Mouse (Mus musculus) left cerebral cortex, adult 2 months (tissue): Measurements from ENCODE around the gene Ifnar1. TPM values are rescaled to one million over a fixed set of nuclear protein-coding genes. Genes with fewer than 3 reads are reported as not detected.
A peak's percentile ranks its signal among the peaks of the same experiment; 100 is the strongest.

ENCODE experiments used
- DNase-seq, 2 experiments: peaks; one replicate each; pipeline ENCODE4 v3.0.0; 2021 to 2022; ENCODE audit warnings: low spot score in 2 of 2, mixed read lengths in 1 of 2; ENCODE audit errors: extremely low spot score in 1 of 2
- H3K27ac ChIP-seq: fragments of 200-600 bp; 2 replicates; pipeline ENCODE4 v1.8.1; 2022
- H3K4me3 ChIP-seq: fragments of 200-600 bp; 2 replicates; pipeline ENCODE4 v1.8.1; 2022
- CTCF ChIP-seq: fragments of 200-600 bp; IDR thresholded peaks from 2 replicates; pipeline ENCODE4 v1.8.1; 2022; ENCODE audit warnings: antibody characterized with exemption, mild to moderate bottlenecking, moderate library complexity
- intact Hi-C: fragments of 180-260 bp; cut with DNase I; formaldehyde crosslinking; loops from one replicate; pipeline ENCODE4 v1.15.1; 2025
- total RNA-seq, 2 experiments: library from RNA; stranded (reverse); gene quantifications; 2 replicates each; pipeline ENCODE4 v1.2.3; 2021

The Ifnar1 gene
- total RNA-seq, 2 experiments from 2014 or later = 45.2 TPM

DNA sequence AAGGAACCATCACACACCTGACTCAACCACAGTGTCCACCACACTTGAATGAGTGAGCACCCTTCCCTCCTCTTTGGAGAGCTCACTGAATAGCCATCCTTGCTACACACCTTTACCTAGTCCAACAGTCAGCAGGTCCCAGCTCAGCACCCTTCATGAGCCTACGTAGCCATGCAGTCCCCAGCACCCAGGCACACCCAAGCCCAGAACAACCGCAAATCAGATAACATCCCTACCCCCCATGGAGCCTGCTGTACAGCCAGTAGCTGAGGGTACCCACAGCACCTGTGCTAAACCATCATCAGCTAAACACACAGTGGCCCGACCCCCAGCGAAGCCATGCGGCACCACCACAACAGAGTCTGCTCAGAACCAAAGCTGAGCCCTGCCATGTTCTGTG lies 37.0 kb upstream of the Ifnar1 start:
- no peak overlapping the region for H3K4me3 ChIP-seq
- DNase-seq = no peak
- intact Hi-C loops = no loop called here
- H3K27ac ChIP-seq = no peak overlapping the region
- TF ChIP-seq CTCF = no peak

DNA sequence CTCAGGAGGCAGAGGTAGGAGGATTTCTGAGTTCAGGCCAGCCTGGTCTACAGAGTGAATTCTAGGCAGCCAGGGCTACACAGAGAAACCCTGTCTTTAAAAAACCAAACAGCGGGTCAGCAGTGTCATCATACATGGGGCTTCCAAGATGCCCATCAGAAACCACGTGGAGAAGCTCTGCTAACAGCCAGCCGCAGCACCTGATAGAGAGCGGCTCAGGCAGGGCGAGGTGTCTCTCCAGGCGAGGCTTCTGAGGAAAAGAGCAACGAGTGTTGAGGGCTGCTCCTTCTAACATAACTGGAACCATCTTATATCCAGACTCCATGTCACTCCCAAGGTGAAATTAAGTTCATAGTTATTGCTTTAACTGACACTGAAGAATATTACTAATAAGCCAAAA lies 36.1 kb upstream of the Ifnar1 start:
- TF ChIP-seq CTCF = no peak
- Histone ChIP-seq H3K27ac (no peak overlapping the region), H3K4me3 (no peak overlapping the region)
- intact Hi-C loops = no loop called here
- no peak for DNase-seq

DNA sequence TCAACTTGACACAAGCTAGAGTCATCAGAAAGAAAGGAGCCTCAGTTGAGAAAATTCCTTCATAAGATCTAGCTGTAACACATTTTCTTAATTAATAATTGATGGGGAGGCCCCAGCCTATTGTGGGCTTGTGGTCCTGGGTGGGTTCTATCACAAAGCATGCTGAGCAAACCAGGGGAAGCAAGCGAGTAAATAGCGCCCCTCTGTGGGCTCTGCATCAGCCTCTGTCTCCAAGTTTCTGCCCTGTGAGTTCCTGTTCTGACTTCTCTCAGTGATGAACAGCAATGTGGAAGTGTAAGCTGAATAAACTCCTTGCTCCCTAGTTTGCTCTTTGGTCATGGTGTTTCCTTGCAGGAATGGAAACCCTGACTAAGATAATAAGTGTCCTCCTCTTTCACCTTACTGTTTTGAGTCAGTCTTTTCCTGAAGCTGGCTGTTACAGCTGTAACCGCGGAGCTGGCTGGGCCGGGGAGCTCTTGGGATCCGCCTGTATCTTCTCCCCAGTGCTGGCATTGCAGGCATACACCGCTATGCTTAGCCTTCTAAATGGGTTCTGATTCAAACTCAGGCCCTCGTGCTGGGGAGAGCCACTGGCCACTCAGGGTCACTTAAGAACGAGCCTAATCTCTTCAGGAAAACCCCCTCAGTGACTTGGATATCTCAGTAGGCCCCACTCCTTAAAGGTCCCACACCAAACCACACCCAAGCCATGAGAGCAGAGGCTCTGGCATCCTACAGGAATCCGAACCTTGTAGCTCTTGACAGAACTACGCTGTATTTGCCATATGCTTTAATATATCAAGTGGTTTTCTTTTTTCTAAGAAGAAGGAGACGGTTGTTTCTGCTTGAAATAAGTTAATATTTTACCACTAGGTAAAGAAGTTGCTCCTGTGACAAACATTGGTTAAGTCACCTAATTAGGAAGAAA lies 34.6 kb upstream of the Ifnar1 start:
- Histone ChIP-seq H3K4me3 (no peak overlapping the region), H3K27ac (no peak overlapping the region)
- no peak; the same call in none of the 2 replicates for TF ChIP-seq CTCF
- intact Hi-C loops = no loop called here
- DNase-seq = no peak

DNA sequence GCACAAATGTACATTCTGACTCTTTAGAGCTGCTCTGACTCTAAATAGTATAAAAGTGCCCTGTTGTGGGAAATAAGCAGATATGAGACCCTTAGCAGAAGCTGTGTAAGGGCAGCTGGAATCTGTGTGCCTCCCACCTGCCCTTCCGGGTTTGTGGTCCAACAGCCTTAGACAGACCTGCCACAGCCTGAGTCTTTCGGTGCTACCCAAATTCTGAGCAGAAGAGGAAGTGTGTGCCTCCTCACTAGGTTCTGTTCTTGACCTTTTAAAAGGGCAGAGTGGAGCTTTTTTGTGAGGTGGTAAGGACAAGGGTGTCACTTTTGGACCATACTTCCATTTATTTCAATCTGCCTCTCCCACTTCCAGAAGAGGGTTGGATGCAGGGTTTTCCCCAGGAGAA lies 33.1 kb upstream of the Ifnar1 start:
- no peak for TF ChIP-seq CTCF
- H3K27ac ChIP-seq = peak overlapping the region; percentile 59
- no peak for DNase-seq
- no peak overlapping the region for H3K4me3 ChIP-seq
- intact Hi-C loops = no loop called here

DNA sequence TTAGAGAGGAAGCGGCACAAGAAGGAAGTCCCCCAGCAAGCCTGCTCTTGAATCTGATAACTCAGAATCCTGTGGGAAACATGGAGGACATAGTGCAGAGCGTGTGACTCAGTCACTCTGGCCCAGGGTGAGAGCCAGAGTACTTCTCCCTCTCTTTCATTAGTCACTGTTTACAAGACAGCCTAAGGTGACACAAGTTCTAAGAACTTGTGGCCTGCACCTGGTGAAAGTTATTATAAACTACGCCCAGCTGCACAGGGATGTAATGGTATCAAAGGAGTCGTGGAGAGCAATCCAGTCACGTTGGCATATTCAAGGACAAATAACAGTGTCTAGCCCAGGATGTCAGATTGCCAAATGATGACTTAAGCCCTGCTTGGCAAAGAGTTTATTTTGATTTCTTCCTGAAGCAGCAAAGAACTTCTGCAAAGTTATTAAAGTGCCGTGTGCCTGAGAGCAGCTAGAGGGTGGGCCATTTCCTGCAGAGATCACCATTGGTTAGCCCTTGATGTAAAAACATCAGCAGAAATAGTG lies 32.6 kb upstream of the Ifnar1 start:
- no peak overlapping the region for H3K4me3 ChIP-seq
- intact Hi-C loops = no loop called here
- H3K27ac ChIP-seq = peak overlapping the region; percentile 59
- peak; percentile 5 for TF ChIP-seq CTCF
- DNase-seq = no peak

DNA sequence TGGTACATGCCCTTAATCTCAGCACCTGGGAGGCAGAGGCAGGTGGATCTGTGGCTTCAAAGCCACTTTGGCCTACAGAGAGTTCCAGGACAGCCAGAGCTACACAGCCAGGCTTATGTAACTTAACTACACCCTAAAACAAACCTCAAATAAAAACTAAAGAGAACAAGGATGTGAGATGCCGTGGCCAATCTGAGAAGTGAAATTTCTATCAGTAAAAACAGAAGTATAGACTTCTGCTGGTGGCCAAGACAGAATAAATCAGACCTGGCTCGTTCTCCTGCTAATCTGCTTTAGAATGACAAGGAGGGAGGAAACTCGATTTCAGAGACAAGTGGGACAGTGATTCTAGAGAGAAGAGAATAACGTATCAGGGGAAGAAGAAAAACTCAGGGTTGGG lies 29.2 kb upstream of the Ifnar1 start:
- no peak for TF ChIP-seq CTCF
- DNase-seq = no peak
- no peak overlapping the region for H3K27ac ChIP-seq
- no peak overlapping the region for H3K4me3 ChIP-seq
- intact Hi-C loops = no loop called here

DNA sequence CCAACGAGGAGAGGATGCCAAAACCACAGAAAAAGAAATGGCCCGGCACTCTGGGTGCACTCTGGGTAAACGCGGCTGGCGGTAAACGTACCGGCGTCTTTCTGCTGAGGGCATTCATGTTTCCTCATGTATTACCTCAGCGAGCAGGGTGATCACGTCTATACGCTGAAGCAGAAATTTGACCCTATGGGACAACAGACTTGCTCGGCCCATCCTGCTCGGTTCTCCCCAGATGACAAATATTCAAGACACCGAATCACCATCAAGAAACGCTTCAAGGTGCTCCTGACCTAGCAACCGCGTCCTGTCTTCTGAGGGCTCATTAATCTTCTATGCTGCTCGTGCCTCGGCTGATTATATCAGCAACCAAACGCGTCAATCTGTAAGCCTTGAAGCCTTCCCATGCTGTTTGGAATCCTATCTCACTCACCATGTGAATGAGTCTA lies 26.7 kb upstream of the Ifnar1 start:
- intact Hi-C loops = no loop called here
- no peak for DNase-seq
- no peak for TF ChIP-seq CTCF
- no peak overlapping the region for H3K4me3 ChIP-seq
- no peak overlapping the region for H3K27ac ChIP-seq

DNA sequence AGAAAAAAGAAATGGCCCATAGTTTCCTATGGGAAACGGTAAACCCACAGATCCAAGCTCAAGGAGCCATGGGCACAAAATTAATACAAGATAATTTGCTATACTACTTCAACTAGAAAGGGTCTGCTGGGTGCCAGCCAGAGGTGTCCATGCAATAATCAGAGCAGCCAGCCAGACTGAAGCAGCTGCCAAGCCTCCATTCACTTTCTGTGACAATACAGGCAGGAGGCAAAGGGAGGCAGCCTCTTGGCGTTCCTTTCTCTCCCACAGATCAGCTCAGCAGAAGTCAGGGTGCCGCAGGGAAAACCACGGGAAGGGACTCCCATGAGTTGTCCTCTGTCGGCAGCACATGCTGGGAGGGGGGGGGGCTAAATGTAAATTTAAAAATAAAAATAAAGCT lies 26.1 kb upstream of the Ifnar1 start:
- intact Hi-C loops = no loop called here
- no peak overlapping the region for H3K27ac ChIP-seq
- DNase-seq = no peak
- H3K4me3 ChIP-seq = no peak overlapping the region
- TF ChIP-seq CTCF = no peak

DNA sequence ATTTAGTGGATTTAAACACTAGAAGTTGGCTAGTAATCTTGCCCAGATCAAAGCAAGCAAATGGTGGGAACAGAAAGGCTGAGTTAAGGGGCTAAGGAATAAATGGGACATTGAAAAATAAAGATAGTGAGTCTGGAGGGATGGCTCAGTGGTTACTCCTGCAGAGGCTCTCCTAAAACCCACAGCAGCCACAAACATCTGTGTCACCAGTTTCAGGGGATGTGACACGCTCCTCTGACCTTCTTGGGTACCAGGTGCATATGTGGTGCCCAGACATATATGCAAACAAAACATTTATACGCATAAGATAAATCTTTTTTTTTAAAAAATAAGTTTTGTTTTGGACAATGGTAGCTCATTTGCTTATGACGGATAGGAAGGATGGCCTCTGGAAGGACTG lies 25.6 kb upstream of the Ifnar1 start:
- intact Hi-C loops = no loop called here

DNA sequence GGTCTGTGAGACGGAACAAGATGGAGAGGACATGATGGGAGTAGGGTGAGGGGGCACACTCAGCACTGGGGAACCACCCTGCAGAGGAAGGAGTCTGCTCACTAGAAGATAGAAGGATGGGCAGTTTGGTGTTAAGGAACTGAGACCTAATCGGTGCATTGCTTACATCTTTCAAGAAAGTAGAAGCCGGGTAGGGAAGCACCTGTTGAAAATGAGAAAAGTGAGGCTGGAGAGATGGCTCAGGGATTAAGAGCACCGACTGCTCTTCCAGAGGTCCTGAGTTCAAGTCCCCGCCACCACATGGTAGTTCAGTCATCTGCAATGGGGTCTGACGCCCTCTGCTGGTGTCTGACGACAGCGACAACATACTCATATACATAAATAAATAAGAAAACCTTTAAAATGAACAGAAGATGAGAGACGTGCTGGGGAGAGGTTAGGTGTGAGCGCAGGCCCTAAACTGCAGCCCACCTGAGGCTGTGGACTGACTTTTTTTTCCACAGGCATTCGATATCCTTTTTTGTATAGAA lies 25.1 kb upstream of the Ifnar1 start:
- no peak overlapping the region for H3K27ac ChIP-seq
- H3K4me3 ChIP-seq = no peak overlapping the region
- intact Hi-C loops = loop anchor here (5.0 kb wide), 1 partner anchor 103 kb away; no protein-coding TSS in a partner anchor
- no peak for DNase-seq
- peak; percentile 44 for TF ChIP-seq CTCF

More for the DNA sequence above, 25.6 kb upstream of the Ifnar1 start:
- no peak for DNase-seq
- TF ChIP-seq CTCF = no peak
- Histone ChIP-seq H3K4me3 (no peak overlapping the region), H3K27ac (no peak overlapping the region)

DNA sequence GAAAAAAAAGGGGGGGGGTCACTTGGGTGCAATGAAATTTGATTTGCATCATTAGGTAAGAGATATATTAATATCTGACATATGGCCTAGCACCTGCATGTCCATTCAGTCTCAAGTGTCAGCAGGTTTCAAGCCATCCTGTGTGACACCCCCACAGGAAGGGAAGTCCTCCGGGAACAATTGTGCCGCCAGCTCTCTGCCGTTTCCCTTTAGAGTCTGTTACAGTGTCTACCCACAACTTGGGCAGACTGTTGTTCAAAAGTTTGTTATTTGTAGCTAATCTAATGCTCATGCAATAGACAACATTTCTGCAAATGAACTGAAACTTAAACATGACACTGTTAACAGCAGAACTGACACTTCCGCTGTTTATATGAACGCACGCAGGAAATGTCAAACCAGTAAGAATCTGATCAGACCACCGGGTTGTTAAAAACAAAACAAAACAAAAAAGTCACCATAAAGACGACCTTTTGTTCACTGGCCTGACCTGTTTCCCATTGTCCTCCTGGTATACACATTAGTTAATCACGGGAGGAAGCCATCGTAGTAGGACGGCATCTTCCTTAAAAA lies 23.9 kb upstream of the Ifnar1 start:
- no peak for DNase-seq
- no peak overlapping the region; the same call in 1 of the 2 replicates for H3K27ac ChIP-seq
- no peak overlapping the region for H3K4me3 ChIP-seq
- TF ChIP-seq CTCF = no peak
- intact Hi-C loops = loop anchor here (5.0 kb wide), 1 partner anchor 104 kb away; no protein-coding TSS in a partner anchor

DNA sequence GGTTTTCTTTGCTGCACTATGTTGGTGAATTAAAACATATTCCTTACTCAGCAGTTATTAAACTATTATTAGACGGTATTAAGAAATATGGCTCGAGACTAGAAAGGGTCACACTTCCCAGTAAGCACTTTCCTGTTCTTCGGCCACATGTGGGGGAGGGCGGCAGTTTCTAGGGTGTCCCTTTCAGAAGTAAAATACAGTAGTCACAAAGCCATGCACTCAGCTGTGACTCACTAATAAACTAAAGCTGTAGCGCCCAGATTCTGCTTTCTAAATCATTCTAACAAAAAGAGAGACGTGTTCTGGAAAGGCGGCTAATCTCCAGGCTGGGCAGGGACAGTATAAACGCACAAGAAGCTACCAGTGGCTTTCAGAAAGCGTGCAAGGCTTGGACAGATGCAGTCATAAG lies 23.3 kb upstream of the Ifnar1 start:
- intact Hi-C loops = loop anchor here (5.0 kb wide), 1 partner anchor 104 kb away; no protein-coding TSS in a partner anchor
- Histone ChIP-seq H3K4me3 (no peak overlapping the region), H3K27ac (no peak overlapping the region)
- no peak for TF ChIP-seq CTCF
- no peak for DNase-seq
